Mouse (Mus musculus): ENCODE data around the gene Slc7a5. TPM values are rescaled to one million over a fixed set of nuclear protein-coding genes. Genes with fewer than 3 reads are reported as not detected.

The Slc7a5 gene
- polyA plus RNA-seq, 1 experiment from 2014 or later = 39.6 TPM

DNA sequence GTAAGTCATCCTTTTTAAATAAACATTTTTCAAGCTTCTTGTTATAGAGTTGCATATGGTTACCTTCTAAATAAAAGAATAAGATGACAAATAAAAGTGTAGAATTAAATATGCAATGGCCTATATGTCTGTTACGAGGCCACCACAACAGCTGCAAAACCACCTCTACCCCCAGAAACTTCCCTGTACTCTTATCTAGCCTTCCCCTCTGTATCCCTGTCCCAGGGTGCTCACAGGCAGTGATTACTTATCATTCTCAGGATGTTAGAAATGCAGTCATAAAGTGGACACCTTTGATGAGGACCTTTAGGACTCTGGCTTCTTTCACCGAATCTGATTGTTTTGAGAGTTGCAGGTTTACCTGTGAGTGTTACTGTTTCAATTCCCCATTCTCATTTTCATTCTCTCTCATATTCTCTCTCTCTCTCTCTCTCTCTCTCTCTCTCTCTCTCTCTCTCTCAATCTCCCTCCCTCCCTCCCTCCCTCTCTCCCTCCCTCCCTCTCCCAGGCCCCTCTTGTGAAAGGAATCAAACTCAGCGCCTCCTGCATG lies 64.2 kb downstream of the Slc7a5 start:
- no peaks in the 10 kb centered on the region for H3K9me3 ChIP-seq (replicated peaks)
- H3K4me1 ChIP-seq = no peaks in the 10 kb centered on the region
- no peak overlapping the region for H3K27ac ChIP-seq (replicated peaks)
- H3K4me3 ChIP-seq (replicated peaks) = no peak overlapping the region
- no peaks in the 10 kb centered on the region for H3K27me3 ChIP-seq (replicated peaks)
- ATAC-seq (ENCODE audit: low FRiP score) = no peak
- H3K36me3 ChIP-seq = no peaks in the 10 kb centered on the region
- no peak overlapping the region for H3K4me2 ChIP-seq
- no peak overlapping the region for H3K9ac ChIP-seq (replicated peaks)
- 89% methylated on average over 3 of the region's 3 CpGs for WGBS

GRCm38 (mm10) chr8:121842064-121842955 lies 65.2 kb downstream of the Slc7a5 start:
- H3K27ac ChIP-seq (replicated peaks) = no peak overlapping the region
- no peak for ATAC-seq (ENCODE audit: low FRiP score)
- H3K27me3 ChIP-seq (replicated peaks) = no peaks in the 10 kb centered on the region
- no peak overlapping the region for H3K4me2 ChIP-seq
- H3K4me1 ChIP-seq = no peaks in the 10 kb centered on the region
- no peaks in the 10 kb centered on the region for H3K9me3 ChIP-seq (replicated peaks)
- WGBS = 90% methylated on average over 8 of the region's 8 CpGs
- no peaks in the 10 kb centered on the region for H3K36me3 ChIP-seq
- no peak overlapping the region for H3K4me3 ChIP-seq (replicated peaks)
- H3K9ac ChIP-seq (replicated peaks) = no peak overlapping the region

DNA sequence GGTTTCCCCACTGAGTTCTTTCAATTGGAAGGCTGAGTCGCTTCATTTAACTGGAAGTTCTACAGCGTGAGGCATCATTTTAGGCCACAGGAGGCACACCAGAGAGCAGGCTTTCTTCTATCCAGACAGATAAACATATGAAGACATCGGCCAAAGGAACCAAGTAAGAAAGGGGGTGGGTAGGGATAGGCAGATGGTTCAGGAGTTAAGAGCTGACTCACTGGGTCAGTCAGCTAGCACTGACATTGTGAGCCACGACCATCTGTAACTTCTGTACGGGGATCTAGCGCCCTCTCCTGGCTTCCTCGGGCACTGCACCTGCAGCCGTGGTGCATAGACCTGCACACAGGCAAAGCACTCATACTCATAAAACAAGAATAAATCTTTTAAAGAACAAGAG lies 66.3 kb downstream of the Slc7a5 start:
- Histone ChIP-seq H3K9me3 (replicated peaks) (no peaks in the 10 kb centered on the region), H3K27ac (replicated peaks) (no peak overlapping the region), H3K27me3 (replicated peaks) (no peaks in the 10 kb centered on the region), H3K4me3 (replicated peaks) (no peak overlapping the region), H3K9ac (replicated peaks) (no peak overlapping the region), H3K36me3 (no peaks in the 10 kb centered on the region), H3K4me2 (no peak overlapping the region), H3K4me1 (no peaks in the 10 kb centered on the region)
- 48% methylated on average over 8 of the region's 8 CpGs for WGBS
- ATAC-seq (ENCODE audit: low FRiP score) = no peak

DNA sequence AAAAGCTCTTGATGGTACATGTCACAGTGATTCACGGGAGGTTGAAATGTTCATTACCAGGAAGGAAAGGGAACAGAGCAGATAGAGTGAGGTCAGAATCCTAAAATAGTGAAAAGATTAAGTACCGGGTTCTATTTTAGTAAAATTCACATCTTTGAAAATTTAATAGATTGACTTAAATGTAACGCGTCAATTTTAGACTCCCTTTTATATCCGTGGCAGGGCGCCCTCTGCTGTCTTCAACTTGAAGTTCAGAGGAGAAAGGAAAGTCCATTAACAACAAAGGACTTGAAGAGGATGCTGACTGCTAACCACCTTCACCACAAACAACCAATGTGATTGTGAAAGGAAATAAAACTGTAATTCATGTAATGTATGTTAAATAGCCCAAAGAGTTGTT lies 75.0 kb downstream of the Slc7a5 start:
- Histone ChIP-seq H3K4me2 (peak overlapping the region; percentile 38), H3K27ac (replicated peaks) (no peak overlapping the region), H3K9ac (replicated peaks) (no peak overlapping the region), H3K4me3 (replicated peaks) (no peak overlapping the region), H3K27me3 (replicated peaks) (no peaks in the 10 kb centered on the region), H3K9me3 (replicated peaks) (no peaks in the 10 kb centered on the region), H3K36me3 (no peaks in the 10 kb centered on the region), H3K4me1 (peaks cover 22% of the 10 kb centered on the region)
- ATAC-seq (ENCODE audit: low FRiP score) = no peak
- WGBS = 19% methylated on average over 6 of the region's 6 CpGs

- Histone ChIP-seq H3K9me3 (replicated peaks) (no peaks in the 10 kb centered on the region), H3K27me3 (replicated peaks) (no peaks in the 10 kb centered on the region), H3K4me3 (replicated peaks) (no peak overlapping the region), H3K9ac (replicated peaks) (no peak overlapping the region), H3K4me2 (peak overlapping the region; percentile 38; the same call in 1 of the 2 replicates), H3K4me1 (peaks cover 23% of the 10 kb centered on the region), H3K36me3 (no peaks in the 10 kb centered on the region), H3K27ac (replicated peaks) (no peak overlapping the region)
- ATAC-seq (ENCODE audit: low FRiP score) = no peak
- 91% methylated on average over 2 of the region's 2 CpGs for WGBS
Measured at GRCm38 (mm10) chr8:121832061-121832460, 75.4 kb downstream of the Slc7a5 start.

Other genes with a start within 250 kb of the Slc7a5 start
- 107 and 133 TPM in 2 replicates for gene Jph3, start 178.1 kb downstream of the Slc7a5 start, polyA plus RNA-seq (2015; fragmentation: Nextera tagmentation; extraction: Ambion mirVana)
- 44.4 and 44.5 TPM in 2 replicates for gene Klhdc4, start 78.1 kb downstream of the Slc7a5 start, polyA plus RNA-seq (2015; fragmentation: Nextera tagmentation; extraction: Ambion mirVana)
- gene Car5a, start 37.2 kb upstream of the Slc7a5 start, polyA plus RNA-seq (2015; fragmentation: Nextera tagmentation; extraction: Ambion mirVana) = 0.46 and 0.50 TPM in 2 replicates
- gene Banp, start 42.1 kb upstream of the Slc7a5 start, polyA plus RNA-seq (2015; fragmentation: Nextera tagmentation; extraction: Ambion mirVana) = 51.1 and 52.8 TPM in 2 replicates